Comparison of ENCODE assay signal across 9 mouse cellular contexts in the genomic region with DNA sequence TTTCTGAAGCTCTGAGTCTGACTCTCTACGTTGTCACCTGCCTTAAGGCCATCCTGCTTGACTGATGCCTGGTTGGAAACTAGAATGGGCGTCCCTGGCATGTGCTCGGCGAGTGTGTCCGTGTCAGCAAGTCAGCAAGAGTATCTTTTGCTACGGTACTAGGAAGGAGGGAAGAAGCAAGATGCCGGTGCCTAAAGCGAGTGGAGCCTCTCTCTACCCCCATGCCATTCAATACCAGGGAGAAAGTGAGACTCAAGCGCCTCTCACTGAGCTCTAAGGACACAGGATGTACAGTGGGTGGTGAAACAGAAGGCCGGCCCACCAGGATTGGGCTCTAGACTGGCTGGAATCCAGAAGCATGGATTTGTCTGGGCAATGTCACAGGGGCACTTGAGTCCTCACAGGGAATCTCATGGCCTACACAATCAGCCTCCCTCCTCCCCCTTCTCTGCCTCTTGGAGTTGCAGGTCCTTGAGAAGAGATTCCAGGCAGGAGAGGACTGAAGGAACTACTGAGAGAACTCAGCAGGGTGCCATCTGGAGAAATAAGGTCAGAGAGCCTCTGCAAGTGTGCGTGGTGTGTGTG. TPM values are rescaled to one million over a fixed set of nuclear protein-coding genes. Genes with fewer than 3 reads are reported as not detected.
DNase-seq lines count a peak whose midpoint lies in the region; ATAC-seq and TF ChIP-seq lines count a peak whose summit lies in the region.
"Had no signal": no experiment of that assay in that cellular context is flagged by ENCODE, and none has a peak within 500 bp of the region (broad histone marks: within the 10 kb centered on the region; RNA-seq: fewer than 3 reads in every experiment).

No protein-coding gene starts in this region.

- ATAC-seq in stomach, embryonic 15.5 days (ENCODE audit: insufficient read depth, low FRiP score, low read depth): no peak
- ATAC-seq in stomach, postnatal 0 days (ENCODE audit: low FRiP score, low TSS enrichment): no peak
- no peak for ATAC-seq in limb, embryonic 15.5 days (ENCODE audit: insufficient number of reproducible peaks, low FRiP score, low TSS enrichment, low read depth)
- no peak for ATAC-seq in cerebellum, adult (ENCODE audit: insufficient number of reproducible peaks, low FRiP score, low TSS enrichment)

- H3K27ac ChIP-seq in cerebellum, adult 2 months (ENCODE audit: insufficient read depth, low read length): no peak overlapping the region
- no peak overlapping the region for H3K27ac ChIP-seq in stomach, embryonic 15.5 days
- no peak overlapping the region for H3K27ac ChIP-seq in stomach, postnatal 0 days (replicated peaks)
- H3K27ac ChIP-seq in limb, embryonic 15.5 days: no peak overlapping the region

- no peaks in the 10 kb centered on the region for H3K9me3 ChIP-seq in stomach, embryonic 15.5 days
- no peaks in the 10 kb centered on the region for H3K9me3 ChIP-seq in stomach, postnatal 0 days (ENCODE audit: control insufficient read depth, low read length)
- no peaks in the 10 kb centered on the region for H3K9me3 ChIP-seq in limb, embryonic 15.5 days

- no peak for TF ChIP-seq CTCF in cerebellum, adult 2 months (IDR thresholded peaks at IDR 0.05; ENCODE audit: borderline replicate concordance, insufficient read depth, low read depth, low read length)
- TF ChIP-seq CTCF in stomach, postnatal 0 days (IDR thresholded peaks at IDR 0.05; ENCODE audit: low read depth): no peak

- WGBS in cerebellum, adult 2 months: 9% methylated on average over 11 of the region's 11 CpGs
- WGBS in stomach, embryonic 15.5 days: 8% methylated on average over 11 of the region's 11 CpGs
- 15% methylated on average over 11 of the region's 11 CpGs for WGBS in stomach, postnatal 0 days
- WGBS in limb, embryonic 15.5 days: 20% methylated on average over 11 of the region's 11 CpGs

- peaks cover 7% of the 10 kb centered on the region; the same call in 1 of the 2 replicates for H3K27me3 ChIP-seq in cerebellum, adult 2 months (ENCODE audit: control insufficient read depth, insufficient read depth, low read length)
- peaks cover 50% of the 10 kb centered on the region for H3K27me3 ChIP-seq in stomach, embryonic 15.5 days (replicated peaks)
- H3K27me3 ChIP-seq in stomach, postnatal 0 days (ENCODE audit: control insufficient read depth, insufficient read depth, low read length): peaks cover 18% of the 10 kb centered on the region; the same call in 1 of the 2 replicates
- H3K27me3 ChIP-seq in limb, embryonic 15.5 days: peaks cover 59% of the 10 kb centered on the region

- no peaks in the 10 kb centered on the region for H3K4me1 ChIP-seq in cerebellum, adult 2 months (ENCODE audit: control insufficient read depth, insufficient read depth, low read length)
- peaks cover 16% of the 10 kb centered on the region for H3K4me1 ChIP-seq in stomach, embryonic 15.5 days
- peaks cover 5% of the 10 kb centered on the region; the same call in 1 of the 2 replicates for H3K4me1 ChIP-seq in stomach, postnatal 0 days (replicated peaks; ENCODE audit: control insufficient read depth, insufficient read depth)
- peaks cover 27% of the 10 kb centered on the region for H3K4me1 ChIP-seq in limb, embryonic 15.5 days

- no peak for TF ChIP-seq POLR2A in cerebellum, adult 2 months (IDR thresholded peaks at IDR 0.05; ENCODE audit: borderline replicate concordance, insufficient read depth, low read length)

- DNase-seq in cerebellum, postnatal 10 days: peak; percentile 25 to 45
- no peak for DNase-seq in cerebellum, adult 2 months
- no peak for DNase-seq in stomach, postnatal 0 days (ENCODE audit: low spot score)
- no peak for DNase-seq in layer of hippocampus, adult 8-10 months (ENCODE audit: low spot score in 2 of 2)
- no peak for DNase-seq in thymus, postnatal 14 days

- H3K4me3 ChIP-seq in cerebellum, adult 2 months (replicated peaks; ENCODE audit: insufficient read depth, low read depth, low read length): no peak overlapping the region
- H3K4me3 ChIP-seq in stomach, embryonic 15.5 days (replicated peaks): peak overlapping the region; percentile 43; the same call in 1 of the 2 replicates
- no peak overlapping the region; the same call in 1 of the 2 replicates for H3K4me3 ChIP-seq in stomach, postnatal 0 days (ENCODE audit: low read depth, low read length)
- H3K4me3 ChIP-seq in limb, embryonic 15.5 days: peak overlapping the region; percentile 53

- no peak for TF ChIP-seq EP300 in stomach, postnatal 0 days (optimal IDR thresholded peaks at IDR 0.05)

- H3K9ac ChIP-seq in stomach, embryonic 15.5 days: no peak overlapping the region
- no peak overlapping the region for H3K9ac ChIP-seq in stomach, postnatal 0 days (ENCODE audit: low read length)
- H3K9ac ChIP-seq in limb, embryonic 15.5 days: 0 out of 2 replicates have a peak overlapping the region, but pooled peaks have one; percentile 4

- no peaks in the 10 kb centered on the region for H3K36me3 ChIP-seq in stomach, embryonic 15.5 days
- no peaks in the 10 kb centered on the region for H3K36me3 ChIP-seq in stomach, postnatal 0 days (ENCODE audit: control insufficient read depth, insufficient read depth, low read length)
- H3K36me3 ChIP-seq in limb, embryonic 15.5 days: no peaks in the 10 kb centered on the region

- peak overlapping the region; percentile 90 for H3K4me2 ChIP-seq in stomach, embryonic 15.5 days
- no peak overlapping the region; the same call in 1 of the 2 replicates for H3K4me2 ChIP-seq in stomach, postnatal 0 days (replicated peaks; ENCODE audit: low read depth)
- peak overlapping the region; percentile 90 for H3K4me2 ChIP-seq in limb, embryonic 15.5 days

RNA-seq across cellular contexts. Expression of a gene that starts 7.0 kb away (rescaled TPM):
- 0.06 and 0.07 TPM in 2 replicates for polyA plus RNA-seq in cerebellum, adult 2 months (2012; rRNA removed)
- 0.03 TPM in 1 of 2 replicates, not detected in the other for polyA plus RNA-seq in stomach, embryonic 15.5 days (2015; fragmentation: Nextera tagmentation; extraction: Ambion mirVana)
- polyA plus RNA-seq in stomach, postnatal 0 days (2015; fragmentation: Nextera tagmentation; extraction: Ambion mirVana): 0.02 TPM in 1 of 2 replicates, not detected in the other
- 1.7 and 1.9 TPM in 2 replicates for polyA plus RNA-seq in limb, embryonic 15.5 days (2015; fragmentation: Nextera tagmentation; extraction: Ambion mirVana)
- total RNA-seq in layer of hippocampus, adult 8-10 months (2022): 1 to 10 TPM; 3.1 to 3.4 (median 3.1) TPM
- total RNA-seq: neutrophil, adult 5-6 weeks had no signal

RNA-seq across cellular contexts. Expression of a gene that starts 46.0 kb away (rescaled TPM):
- polyA plus RNA-seq in cerebellum, adult 2 months (2012; rRNA removed): 59.7 and 61.3 TPM in 2 replicates
- 77.3 and 81.4 TPM in 2 replicates for polyA plus RNA-seq in stomach, embryonic 15.5 days (2015; fragmentation: Nextera tagmentation; extraction: Ambion mirVana)
- 58.4 and 62.4 TPM in 2 replicates for polyA plus RNA-seq in stomach, postnatal 0 days (2015; fragmentation: Nextera tagmentation; extraction: Ambion mirVana)
- polyA plus RNA-seq in limb, embryonic 15.5 days (2015; fragmentation: Nextera tagmentation; extraction: Ambion mirVana): 94.3 and 97.5 TPM in 2 replicates
- 100 to 1,000 TPM; 109 to 114 (median 110) TPM for total RNA-seq in layer of hippocampus, adult 8-10 months (2022)

RNA-seq across cellular contexts. Expression of a gene that starts 47.7 kb away (rescaled TPM):
- polyA plus RNA-seq in cerebellum, adult 2 months (2012; rRNA removed): 31.3 and 31.7 TPM in 2 replicates
- 15.0 and 15.3 TPM in 2 replicates for polyA plus RNA-seq in stomach, embryonic 15.5 days (2015; fragmentation: Nextera tagmentation; extraction: Ambion mirVana)
- polyA plus RNA-seq in stomach, postnatal 0 days (2015; fragmentation: Nextera tagmentation; extraction: Ambion mirVana): 8.6 and 9.2 TPM in 2 replicates
- polyA plus RNA-seq in limb, embryonic 15.5 days (2015; fragmentation: Nextera tagmentation; extraction: Ambion mirVana): 13.9 and 14.2 TPM in 2 replicates
- 10 to 100 TPM; 23.6 to 30.7 (median 26.9) TPM for total RNA-seq in layer of hippocampus, adult 8-10 months (2022)

RNA-seq across cellular contexts. Expression of a gene that starts 47.8 kb away (rescaled TPM):
- 29.2 TPM in 2 replicates for polyA plus RNA-seq in cerebellum, adult 2 months (2012; rRNA removed)
- 24.6 and 26.5 TPM in 2 replicates for polyA plus RNA-seq in stomach, embryonic 15.5 days (2015; fragmentation: Nextera tagmentation; extraction: Ambion mirVana)
- polyA plus RNA-seq in stomach, postnatal 0 days (2015; fragmentation: Nextera tagmentation; extraction: Ambion mirVana): 17.3 and 19.6 TPM in 2 replicates
- polyA plus RNA-seq in limb, embryonic 15.5 days (2015; fragmentation: Nextera tagmentation; extraction: Ambion mirVana): 23.0 and 26.8 TPM in 2 replicates
- 10 to 100 TPM; 26.6 to 32.4 (median 30.2) TPM for total RNA-seq in layer of hippocampus, adult 8-10 months (2022)

Comparison
In these comparisons a context has a peak if more than half of its experiments do, and no peak if none do; other contexts are left out.
1. DNase-seq: peak in cerebellum, postnatal 10 days (2 of 2); none in cerebellum, adult 2 months (0 of 2), stomach, postnatal 0 days (single experiment), layer of hippocampus, adult 8-10 months (0 of 2) and thymus, postnatal 14 days (single experiment).
2. H3K4me3 ChIP-seq: peak in stomach, embryonic 15.5 days (single experiment) and limb, embryonic 15.5 days (single experiment); none in cerebellum, adult 2 months (single experiment) and stomach, postnatal 0 days (single experiment).